Mouse (Mus musculus): Measurements from ENCODE around the gene St6galnac3.

Gene St6galnac3

DNA sequence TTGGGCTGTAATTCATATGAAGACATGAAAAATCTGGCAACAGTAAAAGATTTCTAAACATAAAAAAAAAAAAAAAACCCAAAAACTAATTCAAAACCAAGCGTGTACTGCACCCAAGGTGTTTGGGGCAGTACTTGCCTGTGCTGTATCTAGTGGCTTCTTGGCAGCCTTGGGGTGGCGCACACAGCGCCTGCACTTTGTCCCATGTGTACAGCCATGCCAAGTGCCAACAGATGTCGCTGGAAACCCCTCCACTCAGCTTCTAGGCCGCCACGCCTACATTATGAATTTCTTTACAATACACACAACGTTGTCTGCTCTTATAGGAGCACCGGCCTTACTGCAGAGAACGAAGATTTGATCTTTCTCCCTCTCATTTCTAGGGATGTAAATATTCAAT, 130.4 kb downstream of the St6galnac3 start:
- in situ Hi-C loops (cut with MboI, MseI), result loop anchor here in 1 of 2 experiments (25.0 kb wide), 1 partner anchor 1493 kb away; the partner anchor contains the start of genes Fpgt and Lrriq3

DNA sequence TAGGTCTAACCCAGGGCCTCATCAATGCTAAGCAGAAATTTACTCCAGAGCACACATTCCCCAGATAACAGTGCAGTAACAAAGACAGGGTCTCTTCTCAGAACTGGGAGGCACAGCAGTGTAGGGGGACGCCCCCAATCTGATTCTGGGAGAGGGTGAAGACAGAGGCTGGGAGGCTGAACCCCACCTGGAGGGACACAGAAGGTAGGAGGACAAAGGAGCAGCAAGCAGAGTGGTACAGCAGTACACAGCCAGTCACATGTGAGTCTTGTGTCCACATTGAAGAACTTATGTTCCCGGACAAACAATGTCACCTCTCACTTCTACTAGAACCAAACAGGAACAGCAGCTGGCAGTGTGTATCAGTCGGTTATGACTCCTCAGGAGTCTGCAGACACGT, 131.0 kb downstream of the St6galnac3 start:
- in situ Hi-C loops (cut with MboI, MseI), result loop anchor here in 1 of 2 experiments (25.0 kb wide), 1 partner anchor 1493 kb away; the partner anchor contains the start of genes Fpgt and Lrriq3

DNA sequence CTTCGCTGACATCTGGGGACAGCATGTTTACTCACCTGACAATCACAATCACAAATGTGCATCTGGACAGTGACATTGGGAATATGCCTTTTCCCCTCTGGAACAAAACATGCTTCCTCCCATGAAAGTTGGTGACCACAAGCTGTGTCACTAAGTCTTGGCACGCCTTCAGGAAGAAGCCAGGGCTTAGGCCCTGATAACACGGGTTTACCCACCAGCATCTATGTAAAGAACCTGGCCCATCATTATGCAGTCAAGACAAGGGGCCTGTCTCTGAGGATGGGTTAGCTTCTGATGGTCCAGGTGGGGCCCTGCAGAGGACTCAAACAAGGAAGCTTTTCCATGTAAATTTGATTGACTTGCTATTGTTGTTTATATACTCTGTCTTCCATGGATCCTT, 131.9 kb downstream of the St6galnac3 start:
- in situ Hi-C loops (cut with MboI, MseI), result loop anchor here in 1 of 2 experiments (25.0 kb wide), 1 partner anchor 1494 kb away; the partner anchor contains the start of genes Fpgt and Lrriq3

DNA sequence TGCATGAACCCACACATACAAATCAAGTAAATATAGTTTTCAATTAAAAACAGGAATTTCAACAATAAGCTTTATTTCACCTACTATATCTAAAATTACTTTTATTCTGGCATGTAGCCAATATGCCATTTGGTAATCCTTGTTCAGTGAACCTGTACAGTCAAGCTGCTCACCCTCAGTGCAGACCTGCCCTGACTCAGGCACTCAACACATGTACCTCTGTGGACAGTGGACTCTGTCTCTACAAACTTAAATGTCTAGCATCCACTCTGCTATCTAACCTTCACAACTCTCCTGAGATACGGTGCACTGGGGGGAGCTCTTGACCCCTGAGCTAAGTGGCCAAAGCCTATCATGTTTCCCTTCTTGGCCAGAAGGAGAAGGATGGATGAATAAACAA, 137.4 kb downstream of the St6galnac3 start:
- in situ Hi-C loops (cut with MboI, MseI), result loop anchor here in 1 of 2 experiments (25.0 kb wide), 1 partner anchor 1500 kb away; the partner anchor contains the start of genes Fpgt and Lrriq3

DNA sequence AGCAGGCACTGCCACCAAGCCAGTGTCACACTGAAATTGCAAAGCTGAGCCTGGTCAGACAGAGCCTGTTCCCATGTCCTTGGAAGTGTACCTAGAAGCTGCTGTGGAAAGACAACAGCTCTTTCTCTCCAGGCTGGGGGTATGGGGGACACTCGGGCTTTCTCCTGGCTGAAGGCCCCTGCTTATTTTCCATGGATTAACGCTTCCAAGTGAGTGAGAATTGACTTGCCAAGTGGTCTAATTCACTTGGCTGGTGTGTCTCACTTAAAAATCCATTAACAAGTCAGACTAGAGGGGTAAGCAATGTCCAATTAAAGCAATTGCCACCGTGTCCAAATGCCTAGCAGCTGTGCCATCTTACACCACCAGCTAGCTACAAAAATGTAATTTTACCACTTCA, 140.1 kb downstream of the St6galnac3 start:
- in situ Hi-C loops (cut with MboI, MseI), result loop anchor here in 1 of 2 experiments (25.0 kb wide), 1 partner anchor 1502 kb away; the partner anchor contains the start of genes Fpgt and Lrriq3

DNA sequence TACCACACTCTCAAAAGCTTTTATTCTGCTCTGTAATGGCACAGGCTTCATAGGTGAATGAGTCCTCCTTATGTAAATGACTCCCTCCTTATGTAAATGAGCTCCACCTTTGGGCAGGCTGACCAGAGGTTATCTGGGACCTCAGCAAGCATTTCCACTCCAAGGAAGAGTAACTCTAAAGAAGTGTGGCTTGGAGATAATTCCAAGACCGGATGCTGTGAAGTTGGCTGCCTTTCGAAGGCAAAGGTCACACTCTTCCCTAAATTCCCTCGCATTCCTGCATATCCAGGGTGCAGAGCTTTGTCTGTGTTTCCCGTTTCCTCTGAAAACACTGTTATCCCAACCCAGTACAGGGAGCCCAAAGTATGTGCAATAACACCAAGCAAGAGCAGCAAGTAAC, 142.9 kb downstream of the St6galnac3 start:
- in situ Hi-C loops (cut with MboI, MseI), result loop anchor here in 1 of 2 experiments (25.0 kb wide), 1 partner anchor 1505 kb away; the partner anchor contains the start of genes Fpgt and Lrriq3

DNA sequence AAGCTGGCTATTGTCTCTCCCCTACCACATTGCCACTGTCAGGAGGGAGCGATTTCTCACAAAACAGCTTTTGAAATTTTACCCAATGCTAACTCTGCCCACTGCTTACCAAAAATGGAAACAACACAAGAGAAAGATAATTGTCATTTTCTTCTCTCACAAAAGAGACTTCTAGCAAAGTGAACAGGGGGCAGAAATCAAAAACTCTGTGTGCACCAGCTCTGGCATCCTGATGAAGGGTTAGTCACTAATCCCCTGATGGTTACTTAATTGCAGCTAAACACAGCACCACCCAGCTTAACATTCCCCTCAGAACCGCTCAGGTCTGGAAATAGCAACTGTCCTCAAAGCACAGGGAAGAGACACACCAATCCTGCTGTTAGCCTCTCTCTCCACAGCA, 144.3 kb downstream of the St6galnac3 start:
- in situ Hi-C loops (cut with MboI, MseI), result loop anchor here in 1 of 2 experiments (25.0 kb wide), 1 partner anchor 1507 kb away; the partner anchor contains the start of genes Fpgt and Lrriq3

DNA sequence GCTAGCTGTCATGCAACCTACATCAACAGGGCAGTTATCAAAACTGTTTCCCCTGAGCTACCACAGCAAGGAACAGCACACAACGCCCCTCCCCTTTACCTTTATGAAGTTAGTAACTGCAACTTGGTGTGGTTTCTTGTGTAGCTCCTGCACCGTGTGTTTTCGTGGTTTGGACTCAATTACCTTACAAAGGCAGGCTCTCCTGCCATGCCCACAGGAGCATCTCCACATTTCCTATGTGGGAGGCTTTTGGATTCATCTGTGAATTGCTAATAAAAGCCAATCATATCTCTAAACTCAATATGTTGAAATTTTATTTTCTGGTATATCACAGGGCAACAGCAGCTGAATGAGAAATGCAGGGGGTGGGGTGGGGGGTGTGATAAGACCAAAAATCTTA, 144.8 kb downstream of the St6galnac3 start:
- in situ Hi-C loops (cut with MboI, MseI), result loop anchor here in 1 of 2 experiments (25.0 kb wide), 1 partner anchor 1507 kb away; the partner anchor contains the start of genes Fpgt and Lrriq3

DNA sequence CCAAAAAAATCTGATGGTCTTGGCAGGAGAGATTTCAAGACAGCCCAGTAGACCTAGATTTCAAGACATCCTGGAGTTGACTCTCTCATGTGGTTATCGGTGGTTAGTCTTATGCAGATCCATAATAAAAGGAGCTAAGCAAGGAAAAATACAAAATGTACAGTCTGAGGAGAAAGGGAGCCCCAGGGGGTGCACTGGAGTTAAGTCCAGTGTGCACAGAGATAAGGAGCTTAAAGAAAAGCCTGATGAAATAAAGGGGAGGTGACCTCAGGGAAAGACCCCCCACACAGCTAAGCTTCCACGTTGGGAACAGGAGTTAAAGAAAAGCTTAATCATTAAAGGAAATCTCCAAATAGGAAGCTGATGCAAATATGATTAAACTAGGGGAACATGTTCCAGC, 147.7 kb downstream of the St6galnac3 start:
- in situ Hi-C loops (cut with MboI, MseI), result loop anchor here (10.0 to 25.0 kb wide), 2 partner anchors 582 to 1510 kb away; partner anchors contain the start of genes Fpgt (in 1 of the 2) and Lrriq3 (in 1 of the 2)

DNA sequence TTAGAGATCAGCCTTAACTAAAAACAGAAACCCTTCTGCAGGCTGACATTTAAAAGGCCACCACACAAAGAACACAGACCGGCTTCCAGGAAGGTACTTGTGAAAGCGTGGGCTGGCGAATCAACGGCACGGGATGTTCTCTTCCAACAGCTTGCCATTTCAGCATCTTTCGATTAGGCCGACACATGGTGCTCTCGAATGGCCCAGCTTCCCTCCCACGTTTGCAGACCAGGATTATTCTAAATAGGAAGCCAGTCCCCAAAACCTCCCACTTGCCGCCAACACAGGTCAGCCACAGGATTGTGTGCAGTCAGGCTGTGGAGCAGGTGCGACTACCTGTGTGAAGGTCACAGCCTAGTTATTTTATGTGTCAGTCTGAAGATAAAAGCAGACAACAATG, 153.8 kb downstream of the St6galnac3 start:
- in situ Hi-C loops (cut with MboI, MseI), result loop anchor here in 1 of 2 experiments (10.0 kb wide), 1 partner anchor 576 kb away; no protein-coding TSS in a partner anchor

DNA sequence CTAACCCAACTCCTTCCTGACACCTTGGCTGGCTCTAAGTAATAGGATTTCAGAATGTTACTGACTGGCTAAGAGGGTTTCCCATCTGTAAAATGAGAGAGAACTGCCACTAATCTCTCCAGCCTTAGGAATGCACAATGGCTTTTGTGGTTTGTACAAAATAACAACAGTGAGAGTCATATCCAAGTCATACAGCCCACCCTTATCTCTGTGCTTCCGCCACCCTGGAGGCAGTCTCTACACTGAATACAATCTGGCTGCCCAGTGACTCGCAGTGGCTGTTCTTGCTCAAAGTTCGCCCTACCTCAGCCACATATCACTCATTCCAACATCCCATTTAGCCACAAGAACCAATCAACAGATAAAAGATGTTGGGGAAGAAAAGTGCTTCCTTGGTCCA, 156.2 kb downstream of the St6galnac3 start:
- in situ Hi-C loops (cut with MboI, MseI), result no loop called here

DNA sequence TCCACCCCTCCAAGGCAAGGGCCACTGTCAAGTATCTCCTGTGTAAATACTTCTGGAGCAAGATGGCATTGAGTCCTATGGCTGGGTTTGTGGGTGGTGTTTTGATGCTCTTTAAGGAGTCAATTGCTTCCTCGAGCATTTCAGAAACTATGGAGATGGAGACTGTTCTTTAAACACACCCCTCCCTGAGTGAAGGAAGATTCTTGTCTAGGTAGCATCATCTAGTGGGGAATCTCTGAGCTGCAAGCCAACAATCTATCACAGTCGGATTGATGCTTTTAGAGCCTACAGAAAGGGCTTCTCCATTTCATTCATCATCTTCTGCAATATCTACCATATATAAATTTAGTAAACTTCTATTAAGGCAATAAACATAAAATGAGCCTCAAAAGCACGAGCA, 157.1 kb downstream of the St6galnac3 start:
- in situ Hi-C loops (cut with MboI, MseI), result no loop called here

DNA sequence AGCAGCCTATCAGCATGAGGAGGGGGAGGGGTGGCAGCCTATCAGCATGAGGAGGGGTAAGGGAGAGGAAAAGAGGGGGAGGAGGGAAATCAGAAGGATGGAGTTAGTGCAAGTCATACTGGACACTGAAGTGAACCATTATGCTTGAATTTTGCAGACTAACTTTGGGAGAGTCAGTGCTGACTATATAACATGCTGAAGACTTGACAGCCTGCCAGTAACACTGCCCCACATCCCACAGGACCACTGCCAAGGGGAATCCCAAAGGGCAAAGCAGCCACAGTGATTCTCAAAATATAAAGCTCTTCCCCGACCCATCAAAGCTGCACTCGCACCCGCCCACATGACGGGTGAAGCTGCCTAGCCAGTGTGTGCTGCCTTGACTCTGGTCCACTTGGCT, 157.5 kb downstream of the St6galnac3 start:
- in situ Hi-C loops (cut with MboI, MseI), result no loop called here

DNA sequence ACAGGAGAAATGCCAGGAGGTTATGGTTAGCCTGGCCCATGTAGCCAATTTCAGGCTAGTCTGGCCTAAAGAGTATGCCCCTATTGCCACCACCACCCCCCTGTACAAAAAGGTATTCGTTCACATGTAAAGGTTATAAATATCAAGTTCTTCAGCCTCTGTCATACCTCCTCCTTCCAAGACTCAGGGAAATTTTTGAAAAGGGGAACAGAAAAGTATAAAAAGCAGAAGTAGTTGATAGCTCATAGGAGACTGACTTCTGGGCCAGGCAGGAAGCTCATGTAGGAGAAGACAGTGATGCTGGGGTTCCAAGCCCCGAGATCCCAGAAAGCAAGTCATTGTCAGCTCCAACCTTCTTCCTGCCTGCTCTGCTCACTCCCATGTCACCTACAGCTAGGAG, 158.9 kb downstream of the St6galnac3 start:
- in situ Hi-C loops (cut with MboI, MseI), result no loop called here

DNA sequence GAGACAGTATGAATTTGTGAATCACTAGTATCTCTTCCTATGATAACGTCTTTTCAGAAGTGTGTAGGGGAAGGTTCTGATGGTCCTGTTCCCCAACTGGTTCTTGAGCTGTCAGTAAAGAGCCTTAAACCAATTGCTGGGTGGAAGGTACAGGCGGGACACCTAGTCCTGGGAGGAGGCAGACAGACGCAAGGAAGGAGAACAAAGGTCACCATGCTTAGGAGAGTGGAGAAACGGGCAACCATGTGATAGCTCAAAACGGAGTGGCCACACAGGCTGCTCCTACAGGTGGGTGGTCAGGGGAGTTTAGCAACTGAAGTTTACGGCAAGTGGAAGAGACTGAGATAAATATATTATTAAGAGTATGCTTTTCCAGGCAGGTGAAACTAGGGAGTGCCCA, 164.1 kb downstream of the St6galnac3 start:
- in situ Hi-C loops (cut with MboI, MseI), result no loop called here

DNA sequence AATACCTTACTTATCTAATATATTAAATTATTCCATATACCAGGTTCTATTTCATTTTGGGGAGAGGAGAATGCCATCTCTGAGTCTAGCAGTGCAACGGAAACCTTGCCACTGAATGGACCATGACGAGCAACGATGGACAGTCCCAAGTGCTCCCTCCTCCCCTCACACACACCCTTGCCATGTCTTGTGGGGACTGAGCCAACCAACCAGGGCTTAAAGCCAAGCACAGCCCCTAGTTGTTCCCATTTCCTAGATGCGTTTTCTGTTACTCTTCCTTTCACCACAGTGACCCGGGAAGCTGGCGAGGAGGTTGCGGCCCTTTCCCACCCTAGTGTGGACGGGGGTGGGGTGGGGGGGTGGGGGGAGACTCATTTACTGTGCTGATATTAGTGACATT, 165.4 kb downstream of the St6galnac3 start:
- in situ Hi-C loops (cut with MboI, MseI), result no loop called here

DNA sequence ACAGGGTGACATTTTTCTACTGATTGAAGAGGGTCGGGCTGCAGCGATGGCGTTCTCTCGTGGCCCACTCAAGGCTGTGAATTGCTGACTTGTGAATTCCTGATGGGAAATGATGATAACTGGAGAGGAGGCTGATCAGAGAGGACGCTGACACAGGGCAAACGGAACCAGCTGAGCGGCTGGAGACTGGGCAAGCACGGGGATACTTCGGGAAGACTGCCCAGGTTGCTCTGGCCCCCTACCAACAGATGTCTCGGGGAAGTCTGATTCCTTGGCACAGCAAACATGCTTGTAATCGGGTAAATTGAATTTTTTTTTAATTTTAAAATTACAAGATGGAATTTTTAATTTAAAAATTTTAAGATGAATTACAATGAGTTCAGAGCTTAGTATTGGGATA, 168.4 kb downstream of the St6galnac3 start:
- in situ Hi-C loops (cut with MboI, MseI), result no loop called here

DNA sequence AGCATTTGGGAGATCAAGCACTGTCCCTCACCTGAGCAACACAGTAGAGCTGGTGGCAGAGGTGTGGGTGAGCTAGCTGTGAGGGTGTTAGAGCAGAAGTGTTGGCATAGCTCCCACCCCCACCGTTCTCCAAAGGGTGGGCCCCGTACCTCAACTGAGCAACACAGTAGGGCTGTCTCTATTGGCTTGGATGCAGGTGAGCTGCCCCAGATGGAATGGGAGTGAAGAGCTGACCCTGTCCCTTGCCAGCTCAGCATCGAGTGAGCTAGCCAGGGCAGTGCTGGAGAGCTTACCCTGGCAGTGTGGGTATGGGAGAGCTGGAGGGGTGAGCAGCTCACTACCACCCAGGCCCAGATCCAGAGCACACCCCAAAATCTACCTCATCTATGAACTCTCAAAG, 171.3 kb downstream of the St6galnac3 start:
- in situ Hi-C loops (cut with MboI, MseI), result no loop called here

DNA sequence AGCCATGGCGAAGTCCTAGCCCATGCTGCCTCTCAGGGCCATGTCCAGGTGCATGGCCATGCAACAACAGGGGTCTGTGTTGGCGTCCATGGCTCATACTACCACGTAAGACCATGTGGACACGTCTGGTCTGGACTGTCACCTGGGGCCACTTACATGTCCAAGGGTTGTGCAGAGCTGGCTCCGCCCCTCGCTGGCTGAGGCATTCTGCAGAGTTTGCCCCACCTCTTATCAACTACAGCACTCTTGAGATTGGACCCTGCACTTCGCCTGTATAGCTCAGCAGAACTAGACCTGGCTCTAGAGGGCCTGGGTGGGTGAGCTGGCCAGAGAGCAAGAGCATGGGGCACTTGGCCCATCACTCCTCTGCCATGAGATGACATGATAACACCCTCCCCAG, 171.7 kb downstream of the St6galnac3 start:
- in situ Hi-C loops (cut with MboI, MseI), result no loop called here

DNA sequence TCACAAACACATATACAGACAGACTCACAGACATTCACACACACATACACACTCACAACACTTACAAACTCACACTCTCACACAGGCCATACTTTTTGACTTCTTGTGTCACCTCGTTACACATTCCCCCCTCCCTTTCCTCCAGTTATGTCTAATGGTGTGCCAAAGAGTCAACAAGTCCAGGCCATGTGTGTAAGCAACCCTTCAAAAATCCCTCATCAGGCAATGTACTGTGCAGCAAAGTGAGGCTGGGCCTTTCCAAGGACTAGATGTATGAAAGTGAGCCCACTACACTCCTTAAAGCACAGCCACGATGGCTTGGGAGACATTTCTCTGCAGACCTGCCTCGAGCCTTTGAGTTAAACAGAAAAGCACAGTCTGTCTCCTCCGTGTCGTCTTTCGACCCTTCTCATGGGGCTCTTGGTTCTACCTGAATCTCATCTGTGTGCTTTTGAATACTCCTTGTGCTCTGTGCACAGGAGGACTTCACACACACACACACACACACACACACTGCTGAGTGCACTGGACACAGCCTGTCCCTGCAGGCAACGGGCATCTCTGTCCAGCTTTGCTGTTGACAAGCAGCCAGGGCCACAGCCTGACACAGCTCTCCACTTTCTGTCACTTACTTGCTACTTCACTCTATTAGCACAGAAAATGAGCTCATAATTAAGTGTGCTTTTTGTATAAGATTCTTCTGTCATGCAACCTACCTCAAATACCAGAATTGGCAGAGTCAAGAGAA, 177.9 kb downstream of the St6galnac3 start:
- in situ Hi-C loops (cut with MboI, MseI), result no loop called here

DNA sequence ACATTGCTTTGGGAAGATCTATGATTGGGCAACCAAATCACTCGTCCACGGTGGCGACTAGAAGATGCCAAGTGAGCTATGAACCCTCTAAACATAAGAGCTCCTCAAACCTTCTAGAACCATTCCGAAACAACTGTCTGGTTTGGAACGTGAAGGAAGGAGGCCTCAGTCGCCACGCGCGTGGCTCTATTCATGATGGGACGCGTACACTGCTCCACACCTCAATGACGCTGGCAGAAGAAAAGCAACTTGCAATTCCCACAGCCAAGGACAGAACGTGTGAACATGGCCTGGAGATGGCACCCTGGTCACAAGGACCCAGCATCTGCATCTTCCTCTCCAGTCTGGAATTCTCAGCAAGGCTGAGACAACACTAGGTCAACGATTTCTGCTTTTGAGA, 185.1 kb downstream of the St6galnac3 start:
- in situ Hi-C loops (cut with MboI, MseI), result no loop called here

DNA sequence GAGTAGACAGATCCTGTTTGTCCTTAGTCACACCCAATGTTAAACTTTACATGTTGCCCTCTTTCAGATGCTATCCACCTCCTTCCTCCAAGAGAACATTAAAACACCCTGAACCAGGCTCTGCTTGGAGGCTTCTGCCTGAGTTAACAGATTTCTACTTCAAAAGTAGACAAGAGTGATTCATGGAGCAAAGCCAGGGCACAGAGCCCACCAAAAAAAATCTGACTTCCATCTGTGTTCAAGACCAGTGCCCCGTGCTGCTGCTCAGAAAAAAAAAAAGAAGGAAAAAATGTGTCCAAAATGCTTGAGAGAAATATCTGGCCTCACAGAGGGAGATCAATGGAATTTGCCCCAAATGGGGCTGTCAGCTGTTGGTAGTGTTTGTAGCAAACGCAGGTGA, 186.6 kb downstream of the St6galnac3 start:
- in situ Hi-C loops (cut with MboI, MseI), result no loop called here

DNA sequence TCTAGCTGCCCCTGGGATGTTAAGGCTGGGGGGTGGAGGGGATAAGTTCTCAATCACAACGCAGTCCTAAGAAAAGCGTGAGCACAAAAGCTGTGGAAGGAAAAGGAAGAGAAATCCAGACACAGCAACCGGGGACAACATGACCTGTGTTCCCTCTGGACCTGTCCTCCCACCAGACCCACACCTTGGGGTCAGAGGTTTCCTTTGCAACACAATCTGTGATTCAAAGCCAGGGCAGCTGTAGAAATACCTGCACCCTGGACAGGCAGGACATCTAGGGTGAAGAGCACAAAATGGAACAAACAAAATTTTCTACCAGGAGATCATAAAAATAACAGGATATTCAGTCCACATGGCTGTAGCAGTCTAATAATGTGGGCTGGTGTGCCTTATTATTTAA, 187.5 kb downstream of the St6galnac3 start:
- in situ Hi-C loops (cut with MboI, MseI), result no loop called here

Measured in T-helper 17 cell (primary cell).